Mouse (Mus musculus): ENCODE results near the gene Nbea. TPM values are rescaled to one million over a fixed set of nuclear protein-coding genes. Genes with fewer than 3 reads are reported as not detected.

Gene Nbea
- polyA plus RNA-seq, 1 experiment: 17.5 TPM

DNA sequence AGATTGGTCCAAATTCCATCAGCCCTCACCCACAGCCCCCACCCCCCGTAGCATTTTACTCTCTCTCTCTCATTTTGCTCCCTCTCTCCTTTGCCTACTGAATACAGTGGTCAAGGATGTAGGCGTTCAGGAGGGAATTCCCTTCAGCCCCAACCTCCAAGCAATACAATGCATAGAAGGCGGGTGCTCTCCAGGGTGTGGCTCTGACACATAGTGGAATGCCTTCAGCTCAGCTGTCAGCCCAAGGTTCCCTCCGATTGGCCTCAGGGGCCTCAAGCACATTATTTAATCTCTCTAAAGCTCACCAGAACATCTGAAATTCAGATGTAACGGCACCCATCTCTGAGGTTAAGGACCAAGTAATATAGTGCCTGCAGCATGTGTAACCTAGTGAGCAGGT lies 590.2 kb downstream of the Nbea start:
- DNase-seq (ENCODE audit: low spot score): no peak

DNA sequence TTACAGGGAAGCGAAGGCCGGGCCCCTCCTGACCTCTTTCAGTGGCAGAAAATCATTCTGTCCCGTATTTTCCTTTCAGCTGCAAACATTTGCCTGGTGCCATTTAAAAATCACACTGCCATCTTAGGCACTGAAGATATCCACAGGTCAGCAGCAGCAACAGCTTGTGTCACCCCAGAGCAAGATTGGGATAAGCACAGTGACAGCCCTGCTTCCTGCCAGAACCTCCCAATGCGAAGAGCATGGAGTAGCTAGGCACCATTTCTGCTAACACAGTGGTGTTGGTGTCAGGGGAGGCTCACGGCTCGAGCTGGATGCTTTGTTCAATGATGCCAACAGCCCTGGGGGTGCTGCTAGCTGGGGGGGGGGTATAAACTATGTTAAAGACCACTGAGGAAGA lies 592.8 kb downstream of the Nbea start:
- no peak for DNase-seq (ENCODE audit: low spot score)

DNA sequence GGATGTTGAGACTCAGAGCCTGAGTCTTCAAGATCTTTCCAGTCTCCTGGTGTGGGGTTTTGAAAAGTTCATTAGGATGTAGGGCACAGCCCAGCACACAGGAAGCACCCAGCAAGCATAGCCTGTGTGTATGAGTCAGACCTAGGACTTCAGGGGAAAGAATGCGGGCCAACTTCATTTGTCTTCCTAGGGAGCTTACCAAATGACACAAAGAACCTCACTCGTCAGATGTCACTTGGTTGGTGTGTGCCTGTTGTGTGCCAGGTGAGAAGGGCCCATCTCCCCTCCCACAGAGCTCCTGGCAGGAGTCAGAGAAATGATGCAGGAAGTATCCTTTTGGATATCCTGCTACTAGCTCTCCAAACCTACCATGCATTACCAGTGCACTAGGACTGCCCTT lies 593.2 kb downstream of the Nbea start:
- no peak for DNase-seq (ENCODE audit: low spot score)

DNA sequence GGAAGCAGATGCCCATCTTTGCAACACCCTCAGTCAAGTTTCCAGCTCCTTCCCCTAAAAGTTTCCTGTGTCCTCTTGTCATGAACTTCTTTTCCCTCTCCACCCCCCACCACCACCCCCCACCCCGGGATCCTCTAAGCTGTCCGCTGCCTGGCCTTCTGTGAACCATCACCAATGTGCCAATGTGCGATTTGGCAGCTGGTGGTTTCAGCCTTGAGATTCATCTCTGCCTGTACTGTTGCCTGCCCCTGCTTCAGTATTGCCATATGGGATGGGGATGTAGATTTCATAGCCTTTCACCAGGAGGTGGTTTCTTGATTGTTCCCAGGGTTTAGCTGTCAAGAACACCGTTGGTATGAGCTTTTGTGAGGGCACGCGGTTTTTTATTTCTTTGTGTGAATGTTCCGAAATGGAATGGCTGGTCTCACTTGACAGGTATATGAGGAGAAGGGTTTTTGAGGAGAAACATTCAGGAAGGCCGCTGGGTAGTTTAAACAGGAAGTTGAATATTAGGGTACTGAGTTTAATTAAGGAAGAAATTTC lies 594.0 kb downstream of the Nbea start:
- no peak for DNase-seq (ENCODE audit: low spot score)

DNA sequence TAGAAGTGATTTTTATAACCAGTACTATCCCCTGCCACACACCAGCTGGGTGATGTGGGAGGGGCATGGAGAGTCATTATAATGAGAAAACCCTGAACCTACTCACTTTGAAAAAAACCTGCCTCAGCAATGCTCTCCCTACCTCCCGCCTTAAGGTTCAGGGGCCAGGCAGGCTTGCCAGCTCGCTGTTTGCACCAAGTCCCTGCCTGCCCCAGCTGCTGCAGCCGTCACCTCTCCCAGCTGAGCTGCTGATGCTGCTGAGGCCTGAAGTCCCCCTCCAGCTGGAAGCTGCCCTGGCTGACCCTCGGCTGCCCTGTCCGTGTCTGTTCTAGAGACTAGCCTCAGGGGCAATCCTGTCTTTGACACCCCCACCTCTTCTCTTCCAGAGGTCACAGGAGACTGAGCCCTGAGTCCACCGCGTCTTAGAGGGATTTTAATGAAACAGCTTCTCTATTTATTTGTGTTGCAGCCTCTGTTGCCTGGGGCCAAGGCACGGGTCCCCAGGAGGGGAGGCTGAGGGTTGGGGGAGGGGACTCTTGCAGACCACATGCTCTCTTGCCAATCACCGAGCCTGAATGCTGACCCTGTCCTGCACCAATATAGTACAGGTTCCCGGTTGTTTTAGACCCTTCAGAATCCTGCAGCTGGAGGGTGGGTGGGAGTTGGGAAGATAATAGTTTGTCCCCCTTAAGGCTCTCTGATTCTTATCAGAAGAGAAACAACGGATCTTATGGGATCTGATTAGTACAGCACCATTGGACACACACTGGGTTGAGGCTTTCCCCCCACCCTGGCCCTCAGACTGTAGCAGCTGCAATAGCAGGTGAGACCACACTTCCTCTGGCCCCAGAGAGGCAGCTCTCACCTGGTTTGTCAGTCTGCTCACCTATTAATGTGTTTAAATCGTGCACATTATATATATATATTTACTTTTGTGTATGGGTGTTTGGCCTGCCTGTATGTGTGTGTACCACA lies 595.2 kb downstream of the Nbea start:
- DNase-seq (ENCODE audit: low spot score): no peak

DNA sequence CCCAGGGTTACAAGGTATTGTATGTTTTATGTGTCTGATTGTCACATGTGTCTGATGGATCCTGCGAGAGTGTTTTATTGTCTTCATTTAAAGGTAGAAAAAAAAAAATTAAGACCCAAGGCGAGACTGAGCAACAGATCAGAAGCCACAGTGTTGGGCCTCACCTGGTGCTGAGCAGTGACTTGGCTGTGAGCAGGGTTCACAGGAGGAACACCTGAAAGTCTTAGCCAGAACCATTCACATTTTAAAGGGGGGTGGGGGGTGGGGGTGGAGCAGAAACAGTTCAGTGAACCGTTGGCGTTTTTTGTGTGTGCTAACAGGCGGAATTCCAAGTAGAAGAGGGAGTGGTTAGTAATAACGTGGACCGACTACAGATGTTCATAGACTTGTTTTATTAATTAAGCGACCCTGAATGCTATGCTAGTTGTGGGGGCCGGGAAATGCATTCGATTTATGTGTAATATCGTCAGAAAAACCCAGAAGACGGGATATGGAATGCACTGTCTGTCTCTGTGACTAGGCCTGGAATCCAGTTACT lies 596.0 kb downstream of the Nbea start:
- no peak for DNase-seq (ENCODE audit: low spot score)

Measured in urinary bladder, adult 2 months (tissue).